Mouse (Mus musculus): ENCODE measurements at regions not wholly inside any gene's neighbourhood (a gene's known extent, or its start where the extent isn't known, plus 50 kb on each side); places are given as distances from the start of the nearest gene placed in this dataset.

DNA sequence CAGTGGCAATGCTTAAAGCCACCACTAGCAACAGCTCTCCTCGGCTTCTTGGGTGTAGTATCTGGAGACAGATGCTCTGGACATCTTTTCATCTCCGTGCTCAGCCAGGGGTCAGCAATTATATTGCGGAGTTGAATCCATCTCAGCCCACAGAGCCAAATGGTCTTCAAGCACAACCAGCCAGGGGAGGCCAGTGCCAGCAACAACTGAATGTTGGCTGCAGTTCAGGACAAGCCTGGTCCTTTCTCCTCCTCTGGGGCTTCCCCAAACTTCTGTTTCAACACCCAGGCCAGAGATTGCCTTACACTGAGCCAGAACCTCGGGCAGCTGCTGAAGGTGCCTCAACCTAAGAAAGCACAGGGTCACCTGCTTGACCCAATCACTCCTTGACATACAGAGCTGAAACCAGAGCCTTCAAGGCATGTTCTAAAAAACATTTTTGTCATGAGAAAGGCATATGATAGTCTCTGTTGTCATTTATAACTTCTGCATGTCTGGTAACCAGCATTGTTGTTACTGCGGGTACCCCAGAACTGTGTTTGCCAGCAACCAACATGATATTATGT is 169.9 kb upstream of the Lef1 start:
- DNase-seq (ENCODE audit: low spot score): no peak

- no peak for DNase-seq (ENCODE audit: low spot score)
Measured at GRCm38 (mm10) chr3:130936980-130937379, 173.3 kb upstream of the Lef1 start.

DNA sequence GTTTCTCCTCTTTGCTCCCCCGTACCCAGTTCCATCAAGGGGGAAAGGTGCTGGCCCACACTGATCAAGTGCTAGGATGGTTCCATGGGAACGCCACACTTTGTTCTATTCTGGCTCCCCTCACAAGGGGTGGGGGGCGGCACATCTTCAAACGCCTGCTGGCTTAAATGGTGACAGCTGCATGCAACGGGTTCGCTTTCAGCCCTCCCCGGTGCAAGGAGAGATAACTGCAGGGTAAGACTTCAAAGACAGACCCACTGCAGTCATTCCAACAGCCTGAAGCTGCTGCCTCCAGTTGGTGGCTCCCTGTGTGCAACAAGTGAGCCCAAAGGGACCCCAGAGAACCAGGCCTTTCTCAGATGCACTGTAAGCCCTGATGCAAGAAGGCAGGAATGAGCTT is 173.9 kb upstream of the Lef1 start:
- no peak for DNase-seq (ENCODE audit: low spot score)

- DNase-seq (ENCODE audit: low spot score): no peak
Measured at GRCm38 (mm10) chr3:130935926-130936315, 174.3 kb upstream of the Lef1 start.

DNA sequence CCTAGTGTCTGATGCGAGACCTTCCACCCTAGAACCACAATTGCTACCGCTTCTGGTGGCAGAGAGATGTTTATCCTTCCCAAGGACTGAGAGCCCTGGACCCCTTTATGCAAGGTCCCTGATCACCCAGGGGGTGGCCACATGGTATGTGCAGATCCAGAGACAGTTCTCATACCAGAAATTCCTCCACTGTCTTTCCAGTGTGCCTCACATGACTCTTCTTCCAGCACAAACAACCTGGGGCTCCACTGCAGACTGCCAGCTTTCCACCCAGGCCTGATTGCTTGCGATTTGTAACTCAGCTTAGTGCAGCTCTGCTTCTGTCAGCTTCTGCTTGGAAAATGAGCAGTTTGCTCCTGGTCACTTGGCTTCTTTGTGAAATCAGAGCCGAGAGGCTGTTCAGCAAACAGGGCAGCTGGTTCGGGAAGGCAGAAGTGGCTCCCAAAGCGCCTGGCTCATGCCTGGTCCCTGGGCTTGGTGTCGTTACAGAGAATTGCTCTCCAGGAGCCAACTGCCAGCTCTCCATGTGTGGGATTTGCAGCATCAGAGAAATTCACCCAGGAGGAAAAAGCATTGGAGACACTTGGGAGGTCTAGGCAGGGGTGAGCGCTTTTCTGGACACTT is 174.9 kb upstream of the Lef1 start:
- peak; percentile 17 for DNase-seq (ENCODE audit: low spot score)

DNA sequence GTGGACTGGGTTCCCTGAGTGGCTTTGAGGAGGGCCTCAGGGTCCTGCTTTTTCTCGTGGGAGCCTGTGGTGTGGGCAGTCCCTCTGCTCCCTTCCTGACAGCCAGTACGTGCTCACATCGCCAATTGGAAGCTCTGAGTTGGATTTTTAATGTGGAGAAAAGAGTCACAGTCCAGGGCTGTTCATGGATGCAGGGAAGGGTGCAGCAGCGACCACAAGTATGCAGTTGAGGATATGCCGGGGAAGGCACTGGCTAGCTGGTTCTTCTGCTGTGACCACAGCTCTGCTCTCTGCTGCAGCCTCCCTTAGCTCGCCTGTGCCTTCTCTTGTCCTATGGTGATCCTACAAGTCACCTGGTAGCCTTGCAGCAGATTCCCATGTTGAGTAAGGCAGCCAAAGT is 177.5 kb upstream of the Lef1 start:
- DNase-seq (ENCODE audit: low spot score): no peak

DNA sequence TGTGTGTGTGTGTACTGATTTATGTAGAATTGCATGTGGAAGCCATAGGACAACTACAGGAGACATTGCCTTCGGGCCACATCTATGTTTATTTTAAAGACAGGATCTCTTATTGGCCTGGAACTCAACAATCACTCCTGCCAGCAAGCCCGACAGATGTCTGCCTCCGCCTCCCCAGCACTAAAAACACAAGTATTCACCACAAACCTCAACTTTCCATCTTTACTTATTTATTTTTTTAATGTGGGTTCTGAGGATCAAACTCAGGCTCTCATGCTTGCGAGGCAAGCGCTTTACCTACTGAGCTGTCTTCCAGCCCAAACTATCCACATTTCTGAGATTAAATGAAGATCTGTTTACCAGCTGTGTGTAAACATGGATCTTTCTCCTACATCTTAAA is 178.0 kb upstream of the Lef1 start:
- DNase-seq (ENCODE audit: low spot score): no peak

GRCm38 (mm10) chr3:130925000-130925399 is 185.3 kb upstream of the Lef1 start:
- no peak for DNase-seq (ENCODE audit: low spot score)

DNA sequence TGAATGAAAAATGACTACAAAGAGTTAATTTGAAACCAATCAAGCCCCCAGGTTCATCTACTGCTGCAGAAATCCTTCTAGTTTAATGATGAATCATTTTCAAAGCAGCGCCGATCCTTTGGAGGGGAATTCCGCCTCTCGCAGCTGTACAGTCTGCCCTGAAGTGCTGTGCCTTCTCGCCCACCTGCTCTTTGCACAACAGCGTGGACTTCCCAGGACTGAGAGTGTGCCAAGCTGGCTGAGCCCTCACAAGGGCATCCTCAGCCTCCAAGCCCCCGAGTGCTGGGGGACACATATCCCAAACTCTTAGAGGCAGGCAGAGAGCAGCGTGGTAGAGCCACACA is 186.7 kb upstream of the Lef1 start:
- no peak for DNase-seq (ENCODE audit: low spot score)

- no peak for DNase-seq (ENCODE audit: low spot score)
Measured at GRCm38 (mm10) chr3:130922812-130923614, 187.3 kb upstream of the Lef1 start.

- no peak for DNase-seq (ENCODE audit: low spot score)
Measured at GRCm38 (mm10) chr3:130921621-130922245, 188.5 kb upstream of the Lef1 start.

GRCm38 (mm10) chr3:130913812-130914211 is 183.6 kb upstream of the Rpl34 start:
- DNase-seq (ENCODE audit: low spot score): no peak

GRCm38 (mm10) chr3:130905101-130905500 is 174.9 kb upstream of the Rpl34 start:
- no peak for DNase-seq (ENCODE audit: low spot score)

DNA sequence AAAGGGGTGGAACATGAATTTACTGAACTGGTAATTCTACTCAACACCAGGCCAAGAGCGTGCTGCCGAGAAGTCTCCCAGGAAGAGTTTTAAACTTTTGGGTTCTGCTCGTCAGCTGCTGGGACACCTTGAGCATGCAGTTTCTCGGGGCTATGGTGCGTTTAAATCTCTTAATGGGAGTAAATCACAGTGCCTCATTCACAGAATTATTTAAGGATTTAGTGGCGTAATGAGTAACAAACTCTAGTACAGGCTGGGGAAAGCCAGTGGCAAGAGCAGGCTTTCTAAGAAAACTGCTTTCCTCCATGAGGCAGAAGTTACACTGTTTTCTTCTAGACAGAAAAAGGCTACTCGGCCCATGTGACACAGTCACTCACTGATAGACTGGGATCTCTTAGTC is 173.1 kb upstream of the Rpl34 start:
- DNase-seq (ENCODE audit: low spot score): no peak

DNA sequence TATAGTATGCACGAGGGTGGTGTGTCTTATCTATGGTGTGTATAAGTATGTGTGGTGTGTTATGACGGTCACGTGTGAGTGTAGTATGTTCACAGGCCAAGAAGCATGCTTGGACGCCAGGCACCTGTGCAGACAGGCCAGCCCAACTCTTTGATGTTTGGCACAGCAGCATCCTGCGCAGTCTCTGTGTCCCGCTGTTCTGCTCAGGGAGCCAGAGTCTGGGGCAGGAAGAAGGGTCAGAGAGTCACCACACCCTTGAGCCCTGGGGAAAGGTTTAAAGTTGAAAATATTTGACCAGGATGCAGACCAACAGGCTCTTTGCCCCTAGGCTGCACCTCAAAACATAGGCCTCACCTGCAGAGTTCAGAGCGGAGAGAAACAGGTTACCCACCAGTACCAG is 172.2 kb upstream of the Rpl34 start:
- DNase-seq (ENCODE audit: low spot score): no peak

DNA sequence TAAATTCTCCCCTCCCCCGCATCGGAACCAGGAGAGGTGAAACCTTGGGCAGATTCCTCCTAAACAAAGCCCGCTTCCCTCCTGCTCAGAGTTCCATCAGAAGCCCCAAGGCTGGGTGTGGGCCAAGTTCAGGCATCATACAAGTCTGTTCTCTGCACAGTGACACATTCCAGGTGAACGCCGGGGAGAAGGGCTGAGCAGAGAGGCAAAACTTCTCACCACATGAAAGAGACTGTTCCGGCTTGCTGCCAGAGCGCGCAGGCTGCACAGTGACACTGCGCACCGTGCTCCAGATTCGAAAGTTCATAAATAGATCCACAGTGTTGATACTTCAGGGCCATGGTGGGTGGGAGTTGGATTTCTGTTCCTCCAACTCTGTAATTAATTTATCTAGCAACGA is 171.1 kb upstream of the Rpl34 start:
- no peak for DNase-seq (ENCODE audit: low spot score)

DNA sequence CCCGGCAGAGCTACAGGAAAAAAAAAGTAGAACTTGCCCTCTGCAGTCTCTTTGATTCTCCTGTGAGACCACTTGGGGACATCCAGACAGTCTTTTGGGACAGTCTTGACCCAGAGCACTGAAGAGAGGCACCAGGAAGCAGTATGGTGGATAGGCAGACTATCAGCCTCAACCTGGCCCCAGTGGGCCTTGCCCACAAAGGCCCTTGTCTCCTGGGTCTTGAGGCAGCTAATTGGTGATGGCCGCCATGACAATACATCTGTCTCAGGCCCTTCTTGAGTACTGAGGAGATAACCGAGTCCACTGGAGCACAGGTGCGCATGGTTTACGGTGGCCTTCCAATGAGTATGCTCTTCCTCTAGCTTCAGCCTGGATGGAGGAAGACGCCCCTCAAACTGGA is 170.6 kb upstream of the Rpl34 start:
- no peak for DNase-seq (ENCODE audit: low spot score)

DNA sequence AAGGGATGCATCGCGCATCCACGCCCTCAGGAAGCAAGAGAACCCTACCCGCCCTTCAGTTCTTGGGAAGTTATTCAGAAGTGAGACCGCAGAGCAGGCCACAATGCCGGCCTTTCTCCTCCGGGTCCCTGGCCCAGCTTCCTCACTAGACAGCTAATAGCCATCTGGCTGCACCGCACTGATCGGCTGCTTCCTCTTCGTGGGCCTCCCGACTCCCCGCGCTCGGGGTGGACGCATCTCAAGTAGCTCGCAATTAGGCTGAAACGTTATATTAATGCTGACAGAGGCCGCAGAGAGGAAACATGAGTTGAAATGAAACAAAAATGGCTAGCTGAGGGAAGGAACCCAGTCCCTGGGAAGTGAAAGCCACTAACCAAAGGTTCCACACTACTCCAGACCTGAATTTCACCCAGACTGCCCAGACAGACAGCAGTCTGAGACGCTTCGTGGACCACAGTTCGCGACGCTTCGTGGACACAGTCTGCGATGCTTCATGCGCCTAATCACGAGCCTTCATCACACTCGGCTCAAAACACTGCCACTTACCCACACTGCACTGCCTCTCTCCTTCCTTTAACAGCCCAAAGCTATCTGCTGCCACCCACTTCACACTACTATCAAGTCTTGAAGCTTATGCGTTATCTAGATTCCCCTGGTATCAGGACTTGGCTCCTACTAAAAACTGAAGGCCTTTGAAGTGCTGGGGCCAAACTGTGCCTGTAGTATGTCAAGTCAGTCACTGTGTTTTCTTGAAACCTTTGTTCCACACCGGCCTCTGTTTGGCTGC is 170.0 kb upstream of the Rpl34 start:
- no peak for DNase-seq (ENCODE audit: low spot score)

- no peak for DNase-seq (ENCODE audit: low spot score)
Measured at GRCm38 (mm10) chr3:130894168-130894814, 164.1 kb upstream of the Rpl34 start.

- no peak for DNase-seq (ENCODE audit: low spot score)
Measured at GRCm38 (mm10) chr3:130891310-130891709, 161.1 kb upstream of the Rpl34 start.

- no peak for DNase-seq (ENCODE audit: low spot score)
Measured at GRCm38 (mm10) chr3:130888587-130888986, 158.4 kb upstream of the Rpl34 start.

Measured in yolk sac, embryonic 10.5 days (tissue).